Mouse (Mus musculus): ENCODE data around the gene Pdcd11. TPM values are rescaled to one million over a fixed set of nuclear protein-coding genes. Genes with fewer than 3 reads are reported as not detected.

Gene Pdcd11
- polyA plus RNA-seq, 1 experiment = 22.6 TPM

DNA sequence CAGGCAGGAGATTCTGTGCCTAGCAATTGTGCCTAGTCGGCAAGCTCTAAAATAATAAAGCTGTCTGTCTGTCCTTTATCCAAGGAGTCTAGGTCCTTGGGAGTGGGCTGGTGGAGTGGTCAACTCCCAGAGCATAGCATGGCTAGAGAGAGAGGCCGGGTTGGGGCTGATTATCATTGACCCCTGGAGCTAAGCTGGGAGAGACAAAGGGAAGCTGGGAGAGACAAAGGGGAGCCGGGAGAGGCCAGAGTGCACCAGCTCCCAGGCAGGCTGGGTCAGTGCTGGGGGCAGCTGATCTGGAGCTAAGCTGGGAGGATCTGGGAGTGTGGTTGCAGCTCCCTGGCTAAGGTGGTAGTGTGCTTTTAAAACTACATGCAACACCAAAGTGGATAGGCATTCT lies 76.2 kb downstream of the Pdcd11 start:
- Histone ChIP-seq H3K4me1 (ENCODE audit: control insufficient read depth, insufficient read depth, low read length) (no peaks in the 10 kb centered on the region), H3K27ac (ENCODE audit: insufficient read depth, low read length) (no peak overlapping the region), H3K4me3 (ENCODE audit: insufficient read depth, low read length) (no peak overlapping the region)
- TF ChIP-seq CTCF (IDR thresholded peaks at IDR 0.05; ENCODE audit: borderline replicate concordance, insufficient read depth, low read length) (no peak), POLR2A (IDR thresholded peaks at IDR 0.05; ENCODE audit: low read depth, low read length) (no peak)

DNA sequence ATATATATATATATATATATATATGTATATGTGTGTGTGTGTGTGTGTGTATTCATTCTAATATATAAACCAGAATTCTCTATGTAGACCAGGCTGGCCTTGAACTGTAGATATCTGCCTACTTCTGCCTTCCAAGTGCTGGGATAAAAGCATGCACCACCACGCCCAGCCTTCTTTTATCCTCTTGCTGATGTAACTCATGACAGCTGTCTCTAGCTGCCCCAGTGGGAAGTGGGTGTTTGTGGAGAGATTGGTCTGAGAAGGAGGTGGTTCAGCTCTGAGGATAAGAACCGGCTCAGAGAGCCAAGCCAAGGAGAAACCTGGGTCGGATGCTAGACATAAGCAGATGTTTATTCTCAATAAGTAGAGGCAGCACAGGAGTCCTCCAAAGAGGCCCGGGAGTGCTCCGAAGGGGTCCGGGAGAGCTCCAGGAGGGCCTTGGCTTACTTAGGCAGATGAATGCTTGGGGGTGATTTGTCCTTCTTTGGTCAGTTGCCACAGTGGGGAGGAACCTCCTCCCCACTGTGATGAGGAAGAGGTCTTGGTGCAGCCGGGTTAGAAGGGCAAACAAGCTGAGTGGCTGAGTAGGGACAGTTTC lies 77.1 kb downstream of the Pdcd11 start:
- no peak for TF ChIP-seq CTCF (IDR thresholded peaks at IDR 0.05; ENCODE audit: borderline replicate concordance, insufficient read depth, low read length)
- TF ChIP-seq POLR2A (IDR thresholded peaks at IDR 0.05; ENCODE audit: low read depth, low read length) = no peak
- Histone ChIP-seq H3K27ac (ENCODE audit: insufficient read depth, low read length) (no peak overlapping the region), H3K4me1 (ENCODE audit: control insufficient read depth, insufficient read depth, low read length) (no peaks in the 10 kb centered on the region), H3K4me3 (ENCODE audit: insufficient read depth, low read length) (no peak overlapping the region)

DNA sequence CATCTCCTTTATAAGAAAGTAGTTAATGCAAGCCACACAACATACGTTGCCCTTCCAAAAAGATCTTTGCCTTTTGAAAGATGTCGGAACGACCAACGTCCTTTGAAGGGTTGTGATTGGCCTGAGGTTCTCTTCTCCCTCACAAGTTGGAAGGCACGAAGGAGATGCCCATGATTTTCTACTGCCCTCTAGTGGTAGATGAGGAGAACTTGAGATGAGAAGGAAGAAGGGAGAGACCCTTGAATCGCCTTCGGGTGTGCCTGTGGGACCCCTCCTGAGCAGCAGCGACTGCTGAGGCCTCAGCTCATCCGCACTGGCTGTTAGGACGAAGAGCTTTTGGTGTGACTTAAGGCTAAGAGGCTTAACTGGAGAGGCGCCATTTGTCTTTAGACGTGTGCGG lies 77.7 kb downstream of the Pdcd11 start:
- H3K27ac ChIP-seq (ENCODE audit: insufficient read depth, low read length) = no peak overlapping the region
- TF ChIP-seq POLR2A (IDR thresholded peaks at IDR 0.05; ENCODE audit: low read depth, low read length) = no peak
- TF ChIP-seq CTCF (IDR thresholded peaks at IDR 0.05; ENCODE audit: borderline replicate concordance, insufficient read depth, low read length) = peak; percentile 17; the same call in 1 of the 2 replicates
- H3K4me1 ChIP-seq (ENCODE audit: control insufficient read depth, insufficient read depth, low read length) = no peaks in the 10 kb centered on the region
- H3K4me3 ChIP-seq (ENCODE audit: insufficient read depth, low read length) = no peak overlapping the region

DNA sequence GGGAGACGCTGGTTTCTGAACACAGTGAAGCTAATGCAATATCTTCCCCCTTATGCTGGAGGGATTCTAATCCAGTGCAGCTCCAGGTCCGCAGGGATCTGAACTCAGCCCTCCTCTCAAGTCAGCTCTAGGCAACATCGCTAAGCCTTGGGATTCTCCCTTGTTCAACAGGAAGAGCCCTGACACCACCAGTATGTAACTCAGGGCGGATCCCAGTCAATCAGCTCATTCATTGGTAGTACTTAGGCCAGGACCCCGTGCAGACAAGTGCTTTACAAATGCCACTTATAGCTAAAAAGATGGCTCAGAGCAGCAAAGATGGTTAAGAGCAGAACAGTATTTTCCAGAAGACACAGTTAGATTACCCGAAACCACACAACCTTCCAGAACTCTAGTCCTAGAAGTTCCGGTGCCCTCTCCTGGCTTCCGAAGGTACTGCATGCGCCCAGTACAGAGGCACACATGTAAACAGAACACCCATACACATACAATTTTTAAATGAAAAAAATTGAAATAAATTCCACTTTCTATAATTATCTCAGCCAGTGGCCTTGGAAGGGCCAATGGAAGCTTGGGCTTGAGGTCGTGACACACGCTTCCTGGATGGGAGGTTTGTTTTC lies 78.3 kb downstream of the Pdcd11 start:
- Histone ChIP-seq H3K27ac (ENCODE audit: insufficient read depth, low read length) (no peak overlapping the region), H3K4me3 (ENCODE audit: insufficient read depth, low read length) (no peak overlapping the region), H3K4me1 (ENCODE audit: control insufficient read depth, insufficient read depth, low read length) (no peaks in the 10 kb centered on the region)
- TF ChIP-seq CTCF (IDR thresholded peaks at IDR 0.05; ENCODE audit: borderline replicate concordance, insufficient read depth, low read length) = peak; percentile 61; the same call in 1 of the 2 replicates
- TF ChIP-seq POLR2A (IDR thresholded peaks at IDR 0.05; ENCODE audit: low read depth, low read length) = no peak

DNA sequence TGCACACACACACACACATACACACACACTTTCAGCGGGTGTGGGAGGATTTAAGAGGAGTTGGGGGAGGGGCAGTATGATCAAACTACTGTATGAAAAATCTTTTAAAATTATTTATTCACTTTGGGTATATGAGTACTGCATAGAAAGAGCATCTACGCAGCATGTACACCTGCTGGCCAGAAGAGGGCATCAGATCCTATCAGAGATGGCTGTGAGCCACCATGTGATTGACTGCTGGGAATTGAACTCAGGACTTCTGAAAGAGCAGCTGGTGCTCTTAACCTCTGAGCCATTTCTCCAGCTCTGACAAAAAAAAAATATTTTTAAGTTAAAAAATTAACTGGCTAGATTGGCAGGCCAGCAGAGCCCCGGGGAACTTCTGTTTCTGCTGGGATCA lies 83.9 kb downstream of the Pdcd11 start:
- no peaks in the 10 kb centered on the region for H3K4me1 ChIP-seq (ENCODE audit: control insufficient read depth, insufficient read depth, low read length)
- H3K4me3 ChIP-seq (ENCODE audit: insufficient read depth, low read length) = no peak overlapping the region
- TF ChIP-seq CTCF (IDR thresholded peaks at IDR 0.05; ENCODE audit: borderline replicate concordance, insufficient read depth, low read length) = peak; percentile 62; the same call in 1 of the 2 replicates
- TF ChIP-seq POLR2A (IDR thresholded peaks at IDR 0.05; ENCODE audit: low read depth, low read length) = no peak
- H3K27ac ChIP-seq (ENCODE audit: insufficient read depth, low read length) = no peak overlapping the region

DNA sequence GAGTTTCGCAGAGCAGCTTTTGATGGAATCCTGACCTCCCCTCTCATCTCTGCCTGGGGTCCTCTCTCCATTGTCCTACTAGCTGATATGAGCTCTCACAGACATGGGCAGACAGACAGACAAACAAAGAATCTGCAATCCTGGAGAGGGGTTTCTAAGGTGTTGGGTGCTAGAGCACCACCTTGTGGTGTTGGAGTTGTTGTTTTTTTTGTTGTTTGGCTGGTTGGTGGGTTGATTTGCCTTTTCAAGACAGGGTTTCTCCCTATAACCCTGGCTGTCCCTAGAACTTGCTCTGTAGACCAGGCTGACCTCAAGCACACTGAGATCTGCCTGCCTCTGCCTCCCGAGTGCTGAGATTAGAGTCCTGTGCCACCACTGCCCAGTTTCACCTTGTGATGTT lies 84.9 kb downstream of the Pdcd11 start:
- no peak overlapping the region for H3K27ac ChIP-seq (ENCODE audit: insufficient read depth, low read length)
- H3K4me1 ChIP-seq (ENCODE audit: control insufficient read depth, insufficient read depth, low read length) = no peaks in the 10 kb centered on the region
- no peak overlapping the region for H3K4me3 ChIP-seq (ENCODE audit: insufficient read depth, low read length)
- TF ChIP-seq CTCF (IDR thresholded peaks at IDR 0.05; ENCODE audit: borderline replicate concordance, insufficient read depth, low read length) (no peak), POLR2A (IDR thresholded peaks at IDR 0.05; ENCODE audit: low read depth, low read length) (no peak)

DNA sequence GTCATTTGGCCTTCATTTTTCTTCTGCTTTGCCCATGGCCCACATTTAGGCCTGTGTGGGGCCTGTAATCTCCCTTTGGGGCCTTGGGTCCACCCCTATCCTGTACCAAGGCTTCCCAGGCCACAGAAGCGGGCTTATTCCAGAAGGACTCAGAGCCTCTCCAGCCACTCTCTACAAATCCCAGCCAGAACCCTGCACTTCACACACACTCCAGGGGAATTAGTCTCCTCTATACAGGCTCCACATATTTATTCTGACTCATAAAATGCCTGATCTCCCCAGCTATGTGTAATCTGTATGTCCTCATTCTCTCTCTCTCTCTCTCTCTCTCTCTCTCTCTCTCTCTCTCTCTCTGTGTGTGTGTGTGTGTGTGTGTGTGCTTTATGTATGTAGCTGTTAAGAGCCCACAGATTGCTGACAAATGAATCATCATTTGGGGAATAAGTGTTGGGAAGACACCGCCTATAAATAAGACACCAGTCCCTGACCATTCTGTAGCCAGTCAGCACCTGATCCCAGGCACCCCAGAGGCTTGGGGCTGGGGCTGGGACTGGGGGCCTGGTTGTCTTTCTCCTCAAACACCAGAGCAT lies 86.4 kb downstream of the Pdcd11 start:
- TF ChIP-seq CTCF (IDR thresholded peaks at IDR 0.05; ENCODE audit: borderline replicate concordance, insufficient read depth, low read length) (no peak), POLR2A (IDR thresholded peaks at IDR 0.05; ENCODE audit: low read depth, low read length) (no peak)
- Histone ChIP-seq H3K4me1 (ENCODE audit: control insufficient read depth, insufficient read depth, low read length) (no peaks in the 10 kb centered on the region), H3K27ac (ENCODE audit: insufficient read depth, low read length) (peak overlapping the region; percentile 11), H3K4me3 (ENCODE audit: insufficient read depth, low read length) (no peak overlapping the region)

DNA sequence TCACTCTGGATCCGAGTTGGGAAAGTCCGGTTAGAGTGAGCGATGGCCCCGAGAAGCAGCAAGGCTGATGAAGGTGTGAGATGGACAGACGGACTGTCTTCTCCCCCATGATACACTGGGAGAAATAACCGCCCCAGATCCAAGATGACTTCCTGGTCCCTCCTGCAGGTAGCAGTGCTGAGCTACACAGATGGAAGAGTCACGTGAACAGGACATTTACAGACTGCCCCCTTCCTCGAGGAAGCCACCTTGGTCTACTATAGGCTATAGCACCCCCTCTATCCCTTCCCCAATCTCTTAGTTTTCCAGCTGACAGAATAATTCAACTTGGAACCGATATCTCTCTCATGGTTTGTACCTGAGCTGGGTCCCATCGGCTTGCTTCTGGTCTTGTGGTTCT lies 87.4 kb downstream of the Pdcd11 start:
- no peak overlapping the region for H3K27ac ChIP-seq (ENCODE audit: insufficient read depth, low read length)
- H3K4me3 ChIP-seq (ENCODE audit: insufficient read depth, low read length) = no peak overlapping the region
- TF ChIP-seq POLR2A (IDR thresholded peaks at IDR 0.05; ENCODE audit: low read depth, low read length) (no peak), CTCF (IDR thresholded peaks at IDR 0.05; ENCODE audit: borderline replicate concordance, insufficient read depth, low read length) (peak; percentile 51; the same call in 1 of the 2 replicates)
- no peaks in the 10 kb centered on the region for H3K4me1 ChIP-seq (ENCODE audit: control insufficient read depth, insufficient read depth, low read length)

DNA sequence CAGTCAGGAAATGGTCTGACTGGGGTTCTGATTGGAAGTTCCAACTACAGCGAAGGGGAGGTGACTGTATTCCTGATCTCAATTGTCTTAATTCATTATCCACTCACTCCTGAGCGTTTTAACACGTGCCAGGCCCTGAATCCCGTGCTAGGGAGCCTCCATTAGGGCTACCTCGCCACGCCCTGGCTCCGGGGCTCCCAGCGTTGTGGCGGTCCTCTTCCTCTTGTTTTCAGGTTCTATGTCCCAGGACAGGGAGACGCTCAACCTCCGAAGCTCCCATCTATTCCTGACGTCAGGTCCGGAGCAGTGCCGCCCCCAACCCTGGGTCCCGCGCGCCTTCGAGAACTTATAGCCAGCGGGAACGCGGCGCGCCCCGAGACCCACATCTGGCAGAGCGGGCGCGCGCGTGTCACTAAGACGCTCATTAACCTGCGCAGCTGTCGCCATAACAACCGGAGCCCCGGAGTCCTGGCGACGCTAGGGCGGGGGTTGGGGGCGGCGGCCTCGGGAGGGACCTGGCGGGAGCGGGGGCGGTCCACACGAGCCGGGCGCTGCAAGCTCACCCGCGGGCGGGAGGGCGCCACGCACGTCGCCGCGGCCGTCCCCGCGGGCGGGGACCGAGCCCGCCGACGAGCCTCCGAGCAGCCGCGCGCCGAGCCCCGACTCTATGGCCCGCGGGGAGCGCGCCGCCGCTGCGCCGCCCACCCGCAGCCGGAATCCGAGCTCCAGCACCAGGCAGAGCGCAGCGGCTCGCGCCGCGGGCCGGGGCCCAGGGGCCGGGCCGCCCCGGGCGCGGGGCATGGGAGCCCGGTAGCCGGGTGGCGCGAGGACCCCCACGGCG lies 88.1 kb downstream of the Pdcd11 start, which contains the start of gene Neurl1a:
Gene Neurl1a (plus strand): TSS at position 390 of the 841 bp plus-strand sequence.
- TF ChIP-seq CTCF (IDR thresholded peaks at IDR 0.05; ENCODE audit: borderline replicate concordance, insufficient read depth, low read length) (no peak), POLR2A (IDR thresholded peaks at IDR 0.05; ENCODE audit: low read depth, low read length) (no peak)
- Histone ChIP-seq H3K4me3 (ENCODE audit: insufficient read depth, low read length) (peak within 1 kb of the TSS; percentile 77), H3K27ac (ENCODE audit: insufficient read depth, low read length) (no peak within 1 kb of the TSS)

More for the DNA sequence above, 88.1 kb downstream of the Pdcd11 start, which contains the start of gene Neurl1a:
- H3K4me1 ChIP-seq (ENCODE audit: control insufficient read depth, insufficient read depth, low read length) = no peaks in the 10 kb centered on the region
